Mouse (Mus musculus) olfactory bulb, adult 2 months (tissue): ENCODE measurements at regions not wholly inside any gene's neighbourhood (a gene's known extent, or its start where the extent isn't known, plus 50 kb on each side); places are given as distances from the start of the nearest gene placed in this dataset.
"Not testable (repeated sequence)": the region's sequence is repeated elsewhere in the genome, so short reads cannot be mapped to it uniquely, and the experiment has no call there.

Experiments used
- CTCF ChIP-seq: fragments of 200-500 bp; IDR thresholded peaks from 2 replicates; pipeline ENCODE4 v1.5.1; 2012; ENCODE audit warnings: low read depth, mild to moderate bottlenecking, low read length, moderate library complexity; ENCODE audit not compliant: insufficient read depth
- POLR2A ChIP-seq: fragments of 200-500 bp; IDR thresholded peaks from 2 replicates; pipeline ENCODE4 v1.6.1; 2012; ENCODE audit warnings: mild to moderate bottlenecking, low read depth, low read length, moderate library complexity; ENCODE audit not compliant: insufficient read depth

- TF ChIP-seq CTCF, POLR2A: not testable (repeated sequence)
These were observed 358.1 kb upstream of the Slc39a10 start for GRCm38 (mm10) chr1:47250706-47251105.
